In genomic region chr2:77627622-77628231, GRCm38 (mm10) we compare ENCODE assay signal across 21 mouse cellular contexts.
"Had no signal": no experiment of that assay in that cellular context is flagged by ENCODE, and none has a peak within 500 bp of the region (broad histone marks: within the 10 kb centered on the region; RNA-seq: fewer than 3 reads in every experiment).

No protein-coding gene starts in this region.

- H3K27ac ChIP-seq: liver, embryonic 13.5 days; liver, embryonic 15.5 days; lung, embryonic 15.5 days; macrophage; midbrain, embryonic 10.5 days; midbrain, embryonic 12.5 days had no signal

- ATAC-seq: liver, postnatal 0 days; lung, postnatal 0 days had no signal

- H3K9me3 ChIP-seq: liver, embryonic 13.5 days; liver, embryonic 15.5 days; lung, embryonic 15.5 days; midbrain, embryonic 10.5 days; midbrain, embryonic 12.5 days had no signal

- DNase-seq: liver, embryonic 13.5 days; liver, postnatal 0 days; lung, adult 2 months; lung, postnatal 14 days; lung, postnatal 36 days; midbrain, embryonic 14.5 days; right cerebral cortex, adult 18-20 months; right cerebral cortex, postnatal 25 days; right cerebral cortex, postnatal 4 days; spleen, adult 18-20 months; thymus, adult 18-20 months; thymus, postnatal 14 days; thymus, postnatal 36 days had no signal

- H3K27me3 ChIP-seq: liver, embryonic 13.5 days; liver, embryonic 15.5 days; lung, embryonic 15.5 days; megakaryocyte, embryonic 14.5 days; midbrain, embryonic 12.5 days had no signal

- H3K4me3 ChIP-seq: liver, embryonic 13.5 days; liver, embryonic 15.5 days; lung, embryonic 15.5 days; megakaryocyte, embryonic 14.5 days; midbrain, embryonic 10.5 days; midbrain, embryonic 12.5 days had no signal

- H3K4me2 ChIP-seq: liver, embryonic 11.5 days; liver, embryonic 13.5 days; liver, embryonic 15.5 days; lung, embryonic 15.5 days; midbrain, embryonic 12.5 days had no signal

- H3K36me3 ChIP-seq: liver, embryonic 13.5 days; liver, embryonic 15.5 days; lung, embryonic 15.5 days; midbrain, embryonic 10.5 days; midbrain, embryonic 12.5 days had no signal

- H3K4me1 ChIP-seq: liver, embryonic 13.5 days; liver, embryonic 15.5 days; lung, embryonic 15.5 days; megakaryocyte, embryonic 14.5 days; midbrain, embryonic 10.5 days; midbrain, embryonic 12.5 days had no signal

- H3K9ac ChIP-seq: liver, embryonic 13.5 days; liver, embryonic 15.5 days; liver, postnatal 0 days; lung, embryonic 15.5 days; midbrain, embryonic 12.5 days had no signal
